Mouse (Mus musculus) T-helper 17 cell (primary cell): ENCODE measurements around the gene Ctdsp1.

Experiments used
- in situ Hi-C, 2 experiments: fragments of 300-600 bp; cut with MboI, MseI; formaldehyde crosslinking; loops; 1 replicate in 1 of 2; 2 replicates in 1 of 2; pipeline ENCODE4 v1.15.1; 2025; ENCODE audit warnings: high pct_unique_total_duplicates in 2 of 2

The Ctdsp1 gene

GRCm38 (mm10) chr1:74376396-74376795, 14.9 kb upstream of the Ctdsp1 start:
- in situ Hi-C loops, result loop anchor here (25.0 kb wide), 2 partner anchors 89 to 1111 kb away; partner anchors contain the start of genes Aamp (in 1 of the 2), Chpf (in 1 of the 2), Gpbar1 (in 1 of the 2) and Pnkd (in 1 of the 2)

- in situ Hi-C loops, result loop anchor here (25.0 kb wide), 2 partner anchors 92 to 1108 kb away; partner anchors contain the start of genes Aamp (in 1 of the 2), Chpf (in 1 of the 2), Gpbar1 (in 1 of the 2) and Pnkd (in 1 of the 2)
These were observed 12.2 kb upstream of the Ctdsp1 start for GRCm38 (mm10) chr1:74379058-74379504.

GRCm38 (mm10) chr1:74380484-74380883, 10.8 kb upstream of the Ctdsp1 start:
- in situ Hi-C loops, result loop anchor here (5.0 to 25.0 kb wide), 3 partner anchors 73 to 1107 kb away; partner anchors contain the start of genes Aamp (in 1 of the 2), Chpf (in 1 of the 2), Gpbar1 (in 1 of the 2) and Pnkd (in 1 of the 2)

GRCm38 (mm10) chr1:74381588-74382021, 9.7 kb upstream of the Ctdsp1 start:
- in situ Hi-C loops, result loop anchor here (5.0 to 25.0 kb wide), 3 partner anchors 74 to 1106 kb away; partner anchors contain the start of genes Aamp (in 1 of the 2), Chpf (in 1 of the 2), Gpbar1 (in 1 of the 2) and Pnkd (in 1 of the 2)

GRCm38 (mm10) chr1:74383385-74383784, 7.9 kb upstream of the Ctdsp1 start:
- in situ Hi-C loops, result loop anchor here (5.0 to 25.0 kb wide), 3 partner anchors 76 to 1104 kb away; partner anchors contain the start of genes Aamp (in 1 of the 2), Chpf (in 1 of the 2), Gpbar1 (in 1 of the 2) and Pnkd (in 1 of the 2)

GRCm38 (mm10) chr1:74384525-74384924, 6.8 kb upstream of the Ctdsp1 start:
- in situ Hi-C loops, result loop anchor here (5.0 to 25.0 kb wide), 3 partner anchors 77 to 1103 kb away; partner anchors contain the start of genes Aamp (in 1 of the 2), Chpf (in 1 of the 2), Gpbar1 (in 1 of the 2) and Pnkd (in 1 of the 2)

GRCm38 (mm10) chr1:74385064-74385463, 6.2 kb upstream of the Ctdsp1 start:
- in situ Hi-C loops, result loop anchor here (5.0 to 25.0 kb wide), 3 partner anchors 98 to 1102 kb away; partner anchors contain the start of genes Aamp (in 1 of the 2), Chpf (in 1 of the 2), Gpbar1 (in 1 of the 2) and Pnkd (in 1 of the 2)

- in situ Hi-C loops, result loop anchor here (5.0 to 25.0 kb wide), 3 partner anchors 98 to 1102 kb away; partner anchors contain the start of genes Aamp (in 1 of the 2), Chpf (in 1 of the 2), Gpbar1 (in 1 of the 2) and Pnkd (in 1 of the 2)
These were observed 5.8 kb upstream of the Ctdsp1 start for GRCm38 (mm10) chr1:74385531-74385930.

- in situ Hi-C loops, result loop anchor here (5.0 to 25.0 kb wide), 3 partner anchors 99 to 1101 kb away; partner anchors contain the start of genes Aamp (in 1 of the 2), Chpf (in 1 of the 2), Gpbar1 (in 1 of the 2) and Pnkd (in 1 of the 2)
These were observed 5.0 kb upstream of the Ctdsp1 start for GRCm38 (mm10) chr1:74386363-74386713.

- in situ Hi-C loops, result loop anchor here (5.0 to 25.0 kb wide), 3 partner anchors 100 to 1100 kb away; partner anchors contain the start of genes Aamp (in 1 of the 2), Chpf (in 1 of the 2), Gpbar1 (in 1 of the 2) and Pnkd (in 1 of the 2)
These were observed 4.5 kb upstream of the Ctdsp1 start for GRCm38 (mm10) chr1:74386714-74387385.

- in situ Hi-C loops, result loop anchor here (5.0 to 25.0 kb wide), 3 partner anchors 100 to 1100 kb away; partner anchors contain the start of genes Aamp (in 1 of the 2), Chpf (in 1 of the 2), Gpbar1 (in 1 of the 2) and Pnkd (in 1 of the 2)
These were observed 3.8 kb upstream of the Ctdsp1 start for GRCm38 (mm10) chr1:74387386-74387988.

GRCm38 (mm10) chr1:74388398-74388920, 2.9 kb upstream of the Ctdsp1 start:
- in situ Hi-C loops, result loop anchor here (5.0 to 25.0 kb wide), 3 partner anchors 101 to 1099 kb away; partner anchors contain the start of genes Aamp (in 1 of the 2), Chpf (in 1 of the 2), Gpbar1 (in 1 of the 2) and Pnkd (in 1 of the 2)

GRCm38 (mm10) chr1:74389831-74390286, 1.4 kb upstream of the Ctdsp1 start:
- in situ Hi-C loops, result loop anchor here (5.0 to 25.0 kb wide), 3 partner anchors 103 to 1097 kb away; partner anchors contain the start of genes Aamp (in 1 of the 2), Chpf (in 1 of the 2), Gpbar1 (in 1 of the 2) and Pnkd (in 1 of the 2)

- in situ Hi-C loops, result loop anchor here (25.0 kb wide), 2 partner anchors 103 to 1097 kb away; partner anchors contain the start of genes Aamp (in 1 of the 2), Chpf (in 1 of the 2), Gpbar1 (in 1 of the 2) and Pnkd (in 1 of the 2)
These were observed 912 bp upstream of the Ctdsp1 start for GRCm38 (mm10) chr1:74390287-74390906.

GRCm38 (mm10) chr1:74391844-74392441, 634 bp downstream of the Ctdsp1 start:
- in situ Hi-C loops, result loop anchor here (25.0 kb wide), 2 partner anchors 105 to 1095 kb away; partner anchors contain the start of genes Aamp (in 1 of the 2), Chpf (in 1 of the 2), Gpbar1 (in 1 of the 2) and Pnkd (in 1 of the 2)

GRCm38 (mm10) chr1:74392446-74392994, 1.2 kb downstream of the Ctdsp1 start:
- in situ Hi-C loops, result loop anchor here (25.0 kb wide), 2 partner anchors 105 to 1095 kb away; partner anchors contain the start of genes Aamp (in 1 of the 2), Chpf (in 1 of the 2), Gpbar1 (in 1 of the 2) and Pnkd (in 1 of the 2)

GRCm38 (mm10) chr1:74393010-74393409, 1.7 kb downstream of the Ctdsp1 start:
- in situ Hi-C loops, result loop anchor here (25.0 kb wide), 2 partner anchors 106 to 1094 kb away; partner anchors contain the start of genes Aamp (in 1 of the 2), Chpf (in 1 of the 2), Gpbar1 (in 1 of the 2) and Pnkd (in 1 of the 2)

- in situ Hi-C loops, result loop anchor here (25.0 kb wide), 2 partner anchors 106 to 1094 kb away; partner anchors contain the start of genes Aamp (in 1 of the 2), Chpf (in 1 of the 2), Gpbar1 (in 1 of the 2) and Pnkd (in 1 of the 2)
These were observed 2.4 kb downstream of the Ctdsp1 start for GRCm38 (mm10) chr1:74393697-74394096.
